Mouse (Mus musculus): Measurements from ENCODE around the gene 1500009C09Rik. TPM values are rescaled to one million over a fixed set of nuclear protein-coding genes. Genes with fewer than 3 reads are reported as not detected.

The 1500009C09Rik gene
- polyA plus RNA-seq, 1 experiment from 2014 or later, result not detected

- Histone ChIP-seq H3K4me3 (peak overlapping the region; percentile 71), H3K27ac (peak overlapping the region; percentile 79), H3K4me1 (peaks cover 25% of the 10 kb centered on the region), H3K27me3 (ENCODE audit: insufficient read depth, poor library complexity, severe bottlenecking) (peaks cover 74% of the 10 kb centered on the region), H3K9me3 (no peaks in the 10 kb centered on the region), H3K36me3 (no peaks in the 10 kb centered on the region)
- DNase-seq (ENCODE audit: low spot score), result no peak
- WGBS, result under 1% methylated on average over 85 of the region's 86 CpGs
Measured at GRCm38 (mm10) chr15:82274927-82275901, 23.0 kb downstream of the 1500009C09Rik start.

GRCm38 (mm10) chr15:82277591-82277990, 25.4 kb downstream of the 1500009C09Rik start:
- DNase-seq (ENCODE audit: low spot score), result no peak
- Histone ChIP-seq H3K27ac (no peak overlapping the region), H3K4me1 (peaks cover 24% of the 10 kb centered on the region), H3K27me3 (ENCODE audit: insufficient read depth, poor library complexity, severe bottlenecking) (peaks cover 59% of the 10 kb centered on the region), H3K4me3 (no peak overlapping the region), H3K9me3 (no peaks in the 10 kb centered on the region), H3K36me3 (0 out of 2 replicates have a peak, but pooled peaks cover 3% of the 10 kb centered on the region)
- WGBS, result 59% methylated on average over 5 of the region's 5 CpGs

- DNase-seq (ENCODE audit: low spot score), result no peak
- peaks cover 12% of the 10 kb centered on the region; the same call in 1 of the 2 replicates for H3K36me3 ChIP-seq
- no peaks in the 10 kb centered on the region for H3K9me3 ChIP-seq
- no peak overlapping the region for H3K27ac ChIP-seq
- 45% methylated on average over 4 of the region's 4 CpGs for WGBS
- H3K27me3 ChIP-seq (ENCODE audit: insufficient read depth, poor library complexity, severe bottlenecking), result peaks cover 29% of the 10 kb centered on the region
- no peak overlapping the region for H3K4me3 ChIP-seq
- H3K4me1 ChIP-seq, result peaks cover 9% of the 10 kb centered on the region
Measured at GRCm38 (mm10) chr15:82280638-82281037, 28.4 kb downstream of the 1500009C09Rik start.

- 0 out of 2 replicates have a peak, but pooled peaks cover 7% of the 10 kb centered on the region for H3K4me1 ChIP-seq
- H3K27ac ChIP-seq, result no peak overlapping the region
- no peaks in the 10 kb centered on the region for H3K27me3 ChIP-seq (ENCODE audit: insufficient read depth, poor library complexity, severe bottlenecking)
- DNase-seq (ENCODE audit: low spot score), result no peak
- 50% methylated on average over 12 of the region's 12 CpGs for WGBS
- peaks cover 12% of the 10 kb centered on the region; the same call in 1 of the 2 replicates for H3K36me3 ChIP-seq
- H3K9me3 ChIP-seq, result no peaks in the 10 kb centered on the region
- H3K4me3 ChIP-seq, result no peak overlapping the region
Measured at GRCm38 (mm10) chr15:82286157-82286556, 34.0 kb downstream of the 1500009C09Rik start.

GRCm38 (mm10) chr15:82290252-82290651, 38.1 kb downstream of the 1500009C09Rik start:
- 85% methylated on average over 7 of the region's 7 CpGs for whole genome bisulfite sequencing
- no peak overlapping the region for H3K4me3 ChIP-seq
- no peaks in the 10 kb centered on the region for H3K9me3 ChIP-seq
- H3K36me3 ChIP-seq, result no peaks in the 10 kb centered on the region
- 0 out of 2 replicates have a peak, but pooled peaks cover 4% of the 10 kb centered on the region for H3K27me3 ChIP-seq (ENCODE audit: insufficient read depth, poor library complexity, severe bottlenecking)
- peaks cover 21% of the 10 kb centered on the region for H3K4me1 ChIP-seq
- no peak overlapping the region for H3K27ac ChIP-seq
- DNase-seq (ENCODE audit: low spot score), result no peak

- Histone ChIP-seq H3K9me3 (no peaks in the 10 kb centered on the region), H3K27ac (no peak overlapping the region), H3K4me3 (peak overlapping the region; percentile 42), H3K36me3 (no peaks in the 10 kb centered on the region), H3K27me3 (ENCODE audit: insufficient read depth, poor library complexity, severe bottlenecking) (0 out of 2 replicates have a peak, but pooled peaks cover 4% of the 10 kb centered on the region), H3K4me1 (peaks cover 14% of the 10 kb centered on the region)
- 15% methylated on average over 5 of the region's 5 CpGs for WGBS
- no peak for DNase-seq (ENCODE audit: low spot score)
Measured at GRCm38 (mm10) chr15:82292851-82293250, 40.7 kb downstream of the 1500009C09Rik start.

- DNase-seq (ENCODE audit: low spot score), result no peak
- 0 out of 2 replicates have a peak, but pooled peaks cover 4% of the 10 kb centered on the region for H3K27me3 ChIP-seq (ENCODE audit: insufficient read depth, poor library complexity, severe bottlenecking)
- H3K27ac ChIP-seq, result no peak overlapping the region
- peaks cover 14% of the 10 kb centered on the region for H3K4me1 ChIP-seq
- 12% methylated on average over 7 of the region's 7 CpGs for WGBS
- peak overlapping the region; percentile 42 for H3K4me3 ChIP-seq
- H3K36me3 ChIP-seq, result no peaks in the 10 kb centered on the region
- H3K9me3 ChIP-seq, result no peaks in the 10 kb centered on the region
Measured at GRCm38 (mm10) chr15:82293271-82293711, 41.1 kb downstream of the 1500009C09Rik start.

GRCm38 (mm10) chr15:82294059-82294458, 41.9 kb downstream of the 1500009C09Rik start:
- Histone ChIP-seq H3K27ac (no peak overlapping the region), H3K36me3 (no peaks in the 10 kb centered on the region), H3K4me3 (no peak overlapping the region), H3K9me3 (peaks cover 3% of the 10 kb centered on the region; the same call in 1 of the 2 replicates), H3K4me1 (peaks cover 19% of the 10 kb centered on the region), H3K27me3 (ENCODE audit: insufficient read depth, poor library complexity, severe bottlenecking) (peaks cover 9% of the 10 kb centered on the region)
- DNase-seq (ENCODE audit: low spot score), result no peak
- WGBS, result 51% methylated on average over 8 of the region's 8 CpGs

- Histone ChIP-seq H3K36me3 (no peaks in the 10 kb centered on the region), H3K4me1 (peaks cover 9% of the 10 kb centered on the region), H3K4me3 (peak within 1 kb of the TSS; percentile 38), H3K27ac (0 out of 2 replicates have a peak within 1 kb of the TSS, but pooled peaks have one; percentile 24), H3K9me3 (peaks cover 3% of the 10 kb centered on the region; the same call in 1 of the 2 replicates), H3K27me3 (ENCODE audit: insufficient read depth, poor library complexity, severe bottlenecking) (peaks cover 12% of the 10 kb centered on the region)
- DNase-seq (ENCODE audit: low spot score), result no peak
- WGBS, result 48% methylated on average over 39 of the region's 39 CpGs
Measured at GRCm38 (mm10) chr15:82298764-82299561, 46.8 kb downstream of the 1500009C09Rik start, which contains the start of gene Wbp2nl. Wbp2nl (plus strand) TSS chr15:82298954.

GRCm38 (mm10) chr15:82307107-82307506, 54.9 kb downstream of the 1500009C09Rik start:
- Histone ChIP-seq H3K9me3 (no peaks in the 10 kb centered on the region), H3K36me3 (no peaks in the 10 kb centered on the region), H3K27ac (no peak overlapping the region), H3K27me3 (ENCODE audit: insufficient read depth, poor library complexity, severe bottlenecking) (no peaks in the 10 kb centered on the region), H3K4me1 (no peaks in the 10 kb centered on the region), H3K4me3 (no peak overlapping the region)
- DNase-seq (ENCODE audit: low spot score), result no peak
- WGBS, result 70% methylated on average over 3 of the region's 3 CpGs

- Histone ChIP-seq H3K36me3 (no peaks in the 10 kb centered on the region), H3K9me3 (no peaks in the 10 kb centered on the region), H3K4me3 (no peak overlapping the region), H3K27ac (no peak overlapping the region), H3K27me3 (ENCODE audit: insufficient read depth, poor library complexity, severe bottlenecking) (no peaks in the 10 kb centered on the region), H3K4me1 (no peaks in the 10 kb centered on the region)
- no peak for DNase-seq (ENCODE audit: low spot score)
- WGBS, result 74% methylated on average over 3 of the region's 3 CpGs
Measured at GRCm38 (mm10) chr15:82308416-82308815, 56.2 kb downstream of the 1500009C09Rik start.

Data from heart, embryonic 10.5 days (tissue).